Mouse (Mus musculus) inflammation-experienced regulatory T-cells, adult 6 months (primary cell): ENCODE data around the gene Vat1l. TPM values are rescaled to one million over a fixed set of nuclear protein-coding genes. Genes with fewer than 3 reads are reported as not detected.

ENCODE experiments used
- ATAC-seq: one replicate; pipeline ENCODE4 v1.8.0; 2017
- polyA plus RNA-seq, 3 experiments: library from polyadenylated mRNA; unstranded; fragments of 100-300 nt; shearing (Covaris generic); gene quantifications; one replicate each; pipeline ENCODE4 v1.2.1; 2017

Gene Vat1l
- polyA plus RNA-seq, 3 experiments from 2014 or later: 0.55 to 0.62 TPM; not detected in 1

- ATAC-seq: no peak
Observed at GRCm38 (mm10) chr8:114298253-114298652, 92.8 kb downstream of the Vat1l start.

GRCm38 (mm10) chr8:114300072-114300471 lies 94.7 kb downstream of the Vat1l start:
- no peak for ATAC-seq

- ATAC-seq: no peak
Observed at GRCm38 (mm10) chr8:114306296-114306695, 100.9 kb downstream of the Vat1l start.

- no peak for ATAC-seq
Observed at GRCm38 (mm10) chr8:114314669-114315325, 109.4 kb downstream of the Vat1l start.

GRCm38 (mm10) chr8:114318161-114318560 lies 112.7 kb downstream of the Vat1l start:
- no peak for ATAC-seq

- no peak for ATAC-seq
Observed at GRCm38 (mm10) chr8:114322096-114322495, 116.7 kb downstream of the Vat1l start.

GRCm38 (mm10) chr8:114331928-114332327 lies 126.5 kb downstream of the Vat1l start:
- ATAC-seq: no peak

GRCm38 (mm10) chr8:114332949-114333348 lies 127.5 kb downstream of the Vat1l start:
- ATAC-seq: no peak

- no peak for ATAC-seq
Observed at GRCm38 (mm10) chr8:114335721-114336120, 130.3 kb downstream of the Vat1l start.

GRCm38 (mm10) chr8:114342276-114342675 lies 136.9 kb downstream of the Vat1l start:
- no peak for ATAC-seq

- no peak for ATAC-seq
Observed at GRCm38 (mm10) chr8:114344789-114345188, 139.4 kb downstream of the Vat1l start.

GRCm38 (mm10) chr8:114346045-114346444 lies 140.6 kb downstream of the Vat1l start:
- no peak for ATAC-seq

- ATAC-seq: peak; percentile 81
Observed at GRCm38 (mm10) chr8:114351643-114352427, 146.4 kb downstream of the Vat1l start.

- no peak for ATAC-seq
Observed at GRCm38 (mm10) chr8:114360506-114360905, 155.1 kb downstream of the Vat1l start.

GRCm38 (mm10) chr8:114363167-114363566 lies 157.8 kb downstream of the Vat1l start:
- no peak for ATAC-seq

GRCm38 (mm10) chr8:114363656-114364055 lies 158.2 kb downstream of the Vat1l start:
- ATAC-seq: no peak

GRCm38 (mm10) chr8:114369038-114369976 lies 163.9 kb downstream of the Vat1l start:
- ATAC-seq: peak; percentile 56

GRCm38 (mm10) chr8:114374390-114374789 lies 169.0 kb downstream of the Vat1l start:
- ATAC-seq: no peak

GRCm38 (mm10) chr8:114384189-114384588 lies 178.8 kb downstream of the Vat1l start:
- ATAC-seq: no peak

- no peak for ATAC-seq
Observed at GRCm38 (mm10) chr8:114387494-114387893, 182.1 kb downstream of the Vat1l start.

GRCm38 (mm10) chr8:114390465-114391254 lies 185.2 kb downstream of the Vat1l start:
- peak; percentile 43 for ATAC-seq

GRCm38 (mm10) chr8:114398326-114398725 lies 192.9 kb downstream of the Vat1l start:
- ATAC-seq: no peak
